Mouse (Mus musculus) heart, adult 2 months (tissue): Measurements from ENCODE around the gene Naaladl2. TPM values are rescaled to one million over a fixed set of nuclear protein-coding genes. Genes with fewer than 3 reads are reported as not detected.

Source experiments
- DNase-seq, 2 experiments: peaks; one replicate each; pipeline ENCODE4 v3.0.0; 2021
- H3K27ac ChIP-seq: fragments of 200-600 bp; 2 replicates; pipeline ENCODE4 v1.8.1; 2022
- H3K27me3 ChIP-seq: fragments of 200-500 bp; 2 replicates; pipeline ENCODE4 v1.6.1; 2012; ENCODE audit warnings: mild to moderate bottlenecking, low read length, inconsistent platforms, mixed read lengths; ENCODE audit not compliant: control insufficient read depth, insufficient read depth
- H3K36me3 ChIP-seq: fragments of 200-500 bp; 2 replicates; pipeline ENCODE4 v1.6.1; 2012; ENCODE audit warnings: low read length, inconsistent platforms; ENCODE audit not compliant: control insufficient read depth, insufficient read depth
- H3K4me1 ChIP-seq: fragments of 200-500 bp; 2 replicates; pipeline ENCODE4 v1.6.1; 2011; ENCODE audit warnings: low read length; ENCODE audit not compliant: control insufficient read depth, insufficient read depth
- H3K4me3 ChIP-seq: fragments of 200-600 bp; 2 replicates; pipeline ENCODE4 v1.8.1; 2022
- H3K79me2 ChIP-seq: fragments of 200-500 bp; replicated peaks from 2 replicates; pipeline ENCODE4 v1.6.1; 2012; ENCODE audit warnings: mild to moderate bottlenecking, inconsistent platforms, low read length, moderate library complexity, mixed read lengths; ENCODE audit not compliant: control insufficient read depth, insufficient read depth
- H3K9ac ChIP-seq: fragments of 200-500 bp; 2 replicates; pipeline ENCODE4 v1.6.1; 2012; ENCODE audit warnings: low read depth, mild to moderate bottlenecking, control low read depth, inconsistent platforms, low read length, mixed read lengths
- CTCF ChIP-seq: fragments of 200-600 bp; IDR thresholded peaks from 2 replicates; pipeline ENCODE4 v1.8.1; 2022; ENCODE audit warnings: antibody characterized with exemption, mild to moderate bottlenecking, moderate library complexity
- EP300 ChIP-seq: fragments of 200-500 bp; IDR thresholded peaks from 2 replicates; pipeline ENCODE4 v1.6.1; 2011; ENCODE audit warnings: low read depth, low read length, control low read depth; ENCODE audit not compliant: insufficient read depth
- POLR2A ChIP-seq: fragments of 200-500 bp; IDR thresholded peaks from 2 replicates; pipeline ENCODE4 v1.6.1; 2011; ENCODE audit warnings: mild to moderate bottlenecking, low read depth, low read length, control low read depth; ENCODE audit not compliant: insufficient read depth
- WGBS: fragments of 180-500 bp; shearing (Covaris S2); methylation state at CpG from one replicate; pipeline ENCODE4 v1.1.7; 2018; 5-methylcytosine and 5-hydroxymethylcytosine counted together
- intact Hi-C: fragments of 180-260 bp; cut with DNase I; formaldehyde crosslinking; loops from one replicate; pipeline ENCODE4 v1.15.1; 2025
- polyA plus RNA-seq: library from polyadenylated mRNA; depleted of rRNA; stranded (reverse); fragments of >200 nt; gene quantifications from 2 replicates; pipeline ENCODE4 v1.2.3, GENCODE M21; 2012
- total RNA-seq, 2 experiments: library from RNA; stranded (reverse); gene quantifications; 2 replicates each; pipeline ENCODE4 v1.2.3; 2021

Naaladl2 gene
- total and polyA plus RNA-seq, 3 experiments = 0.10 to 0.45 (median 0.23) TPM

- Histone ChIP-seq H3K27ac (no peak overlapping the region), H3K4me3 (no peak overlapping the region), H3K4me1 (no peaks in the 10 kb centered on the region), H3K9ac (no peak overlapping the region), H3K79me2 (no peaks in the 10 kb centered on the region), H3K36me3 (no peaks in the 10 kb centered on the region), H3K27me3 (no peaks in the 10 kb centered on the region)
- TF ChIP-seq POLR2A (no peak), EP300 (no peak), CTCF (no peak)
- DNase-seq = no peak
- intact Hi-C loops = no loop called here
These were observed 752.3 kb downstream of the Naaladl2 start for GRCm38 (mm10) chr3:24391737-24392136.

GRCm38 (mm10) chr3:24391311-24391710 lies 752.8 kb downstream of the Naaladl2 start:
- H3K4me3 ChIP-seq = no peak overlapping the region
- H3K79me2 ChIP-seq = no peaks in the 10 kb centered on the region
- intact Hi-C loops = no loop called here
- no peaks in the 10 kb centered on the region for H3K36me3 ChIP-seq
- TF ChIP-seq CTCF = no peak
- no peak for TF ChIP-seq EP300
- no peak for TF ChIP-seq POLR2A
- H3K27ac ChIP-seq = no peak overlapping the region
- WGBS = 72% methylated on average over 1 of the region's 1 CpGs
- no peak for DNase-seq
- H3K27me3 ChIP-seq = no peaks in the 10 kb centered on the region
- H3K9ac ChIP-seq = no peak overlapping the region
- H3K4me1 ChIP-seq = no peaks in the 10 kb centered on the region

- no peak overlapping the region for H3K9ac ChIP-seq
- H3K4me3 ChIP-seq = no peak overlapping the region
- no peaks in the 10 kb centered on the region for H3K36me3 ChIP-seq
- no peaks in the 10 kb centered on the region for H3K79me2 ChIP-seq
- no peaks in the 10 kb centered on the region for H3K27me3 ChIP-seq
- WGBS = 70% methylated on average over 2 of the region's 2 CpGs
- no peak for DNase-seq
- no peak overlapping the region for H3K27ac ChIP-seq
- no peak for TF ChIP-seq CTCF
- TF ChIP-seq EP300 = no peak
- intact Hi-C loops = no loop called here
- H3K4me1 ChIP-seq = no peaks in the 10 kb centered on the region
These were observed 789.1 kb downstream of the Naaladl2 start for GRCm38 (mm10) chr3:24355010-24355409.

GRCm38 (mm10) chr3:24321489-24322405 lies 822.3 kb downstream of the Naaladl2 start:
- H3K79me2 ChIP-seq = no peaks in the 10 kb centered on the region
- no peak overlapping the region for H3K27ac ChIP-seq
- no peak for DNase-seq
- no peak overlapping the region for H3K4me3 ChIP-seq
- 69% methylated on average over 11 of the region's 11 CpGs for WGBS
- intact Hi-C loops = no loop called here
- TF ChIP-seq CTCF (no peak), EP300 (no peak), POLR2A (no peak)
- H3K4me1 ChIP-seq = no peaks in the 10 kb centered on the region
- no peaks in the 10 kb centered on the region for H3K27me3 ChIP-seq
- H3K9ac ChIP-seq = no peak overlapping the region
- H3K36me3 ChIP-seq = no peaks in the 10 kb centered on the region

GRCm38 (mm10) chr3:24314658-24315297 lies 829.3 kb downstream of the Naaladl2 start:
- Histone ChIP-seq H3K4me3 (no peak overlapping the region), H3K79me2 (no peaks in the 10 kb centered on the region), H3K27me3 (no peaks in the 10 kb centered on the region), H3K4me1 (no peaks in the 10 kb centered on the region), H3K27ac (no peak overlapping the region), H3K9ac (no peak overlapping the region), H3K36me3 (no peaks in the 10 kb centered on the region)
- intact Hi-C loops = no loop called here
- DNase-seq = no peak
- WGBS = 25% methylated on average over 4 of the region's 4 CpGs
- TF ChIP-seq EP300 (no peak), CTCF (no peak), POLR2A (no peak)

- TF ChIP-seq POLR2A = no peak
- no peak for TF ChIP-seq EP300
- no peak for TF ChIP-seq CTCF
- DNase-seq = no peak
- Histone ChIP-seq H3K79me2 (no peaks in the 10 kb centered on the region), H3K27ac (no peak overlapping the region), H3K27me3 (no peaks in the 10 kb centered on the region), H3K4me1 (no peaks in the 10 kb centered on the region), H3K36me3 (no peaks in the 10 kb centered on the region), H3K4me3 (no peak overlapping the region), H3K9ac (no peak overlapping the region)
- intact Hi-C loops = no loop called here
- WGBS = 58% methylated on average over 2 of the region's 2 CpGs
These were observed 918.6 kb downstream of the Naaladl2 start for GRCm38 (mm10) chr3:24225418-24225817.
